Mouse (Mus musculus) CD8-positive naive resting alpha-beta T cell, adult 2 months (primary cell): Measurements from ENCODE around the gene Kdm8.
A peak's percentile ranks its signal among the peaks of the same experiment; 100 is the strongest.

ENCODE experiments used
- DNase-seq, 2 experiments: peaks; one replicate each; pipeline ENCODE4 v3.0.0; 2022; ENCODE audit warnings: low read depth in 2 of 2, low spot score in 2 of 2

Kdm8 gene

DNA sequence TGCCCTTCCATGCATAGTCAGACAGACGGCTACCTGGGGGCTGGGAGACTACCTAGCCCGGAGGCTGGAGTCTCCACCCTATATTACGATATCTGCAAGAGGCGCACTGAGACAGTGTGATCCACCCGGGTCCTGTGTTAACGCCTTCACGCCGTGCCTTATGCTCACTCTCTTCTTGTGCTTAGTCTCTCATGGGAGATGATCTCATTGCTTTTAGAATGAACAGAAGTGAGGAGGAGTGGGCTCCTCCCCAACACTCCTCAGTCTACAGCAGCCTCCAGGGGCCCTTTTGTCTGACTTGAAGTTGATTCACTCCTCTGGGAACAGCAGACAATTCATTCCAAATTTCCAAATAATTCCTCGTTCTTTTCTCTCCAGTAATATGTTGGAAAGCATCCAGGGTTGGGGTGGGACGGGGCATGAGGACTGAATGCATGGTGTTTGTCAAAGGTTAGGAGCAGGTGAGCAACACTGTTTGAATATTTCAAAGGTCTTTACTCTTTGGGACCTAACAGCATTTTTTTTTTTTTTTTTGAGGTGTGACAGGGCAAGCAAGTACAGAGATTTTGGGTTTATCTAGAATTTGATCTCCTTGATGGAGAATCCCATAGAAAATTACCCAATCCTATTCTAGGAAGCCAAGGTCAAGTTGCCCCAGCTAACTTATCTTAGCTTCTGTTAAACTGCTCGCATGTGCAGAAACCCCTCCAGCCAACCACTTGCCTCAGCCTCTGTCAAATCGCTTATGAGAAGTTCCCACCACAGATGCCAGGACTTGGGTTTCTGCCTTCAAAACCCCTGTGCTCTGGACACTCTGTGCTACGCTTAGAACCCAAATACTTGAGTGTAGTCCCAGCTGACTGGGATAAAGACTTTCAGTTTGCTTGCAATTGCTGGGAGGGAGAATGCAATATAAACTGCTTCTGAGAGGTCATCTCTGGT, 55.7 kb downstream of the Kdm8 start:
- DNase-seq: no peak

DNA sequence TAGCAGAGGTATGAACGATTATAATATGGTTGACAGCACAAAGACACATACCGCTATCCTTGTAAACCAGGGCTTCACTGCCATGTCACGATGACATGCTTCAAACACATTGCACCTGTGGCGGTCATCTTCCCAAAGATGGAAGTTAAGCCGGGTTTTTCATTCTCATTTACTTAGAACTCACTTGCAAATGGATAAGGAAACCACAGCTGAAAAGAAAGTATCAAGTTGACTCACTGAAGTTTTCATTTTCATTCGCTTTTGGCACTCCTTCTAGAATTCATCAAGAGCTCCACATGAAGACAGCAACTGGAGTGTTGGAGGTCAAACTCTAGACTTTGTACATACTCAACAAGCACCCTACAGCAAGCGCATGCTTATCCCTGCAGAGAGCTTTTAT, 56.4 kb downstream of the Kdm8 start:
- no peak for DNase-seq

- no peak for DNase-seq
Measured at GRCm38 (mm10) chr7:125503374-125504092, 59.1 kb downstream of the Kdm8 start.

DNA sequence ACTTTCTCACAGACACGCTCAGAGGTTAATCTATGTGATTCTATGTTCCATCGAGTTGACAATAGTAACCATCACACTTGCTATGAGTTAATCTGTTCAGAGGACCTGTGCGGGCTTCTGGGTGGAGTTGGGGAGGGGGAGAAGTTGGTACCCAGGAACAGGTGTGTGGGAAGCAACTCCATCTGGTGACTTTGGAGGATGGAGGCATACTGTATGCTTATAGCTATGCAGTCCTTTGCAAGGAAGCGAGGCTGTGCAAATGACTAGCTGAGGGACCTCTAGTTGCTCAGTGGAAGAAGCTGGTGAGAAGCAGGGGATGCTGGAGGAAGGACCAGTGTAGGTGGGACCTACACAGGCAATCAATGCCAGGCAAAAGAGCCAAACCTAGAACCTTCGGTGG, 60.1 kb downstream of the Kdm8 start:
- DNase-seq: no peak

GRCm38 (mm10) chr7:125505568-125505967, 61.1 kb downstream of the Kdm8 start:
- no peak for DNase-seq

- DNase-seq: peak; percentile 56 to 58
Measured at GRCm38 (mm10) chr7:125507279-125507678, 62.8 kb downstream of the Kdm8 start.

DNA sequence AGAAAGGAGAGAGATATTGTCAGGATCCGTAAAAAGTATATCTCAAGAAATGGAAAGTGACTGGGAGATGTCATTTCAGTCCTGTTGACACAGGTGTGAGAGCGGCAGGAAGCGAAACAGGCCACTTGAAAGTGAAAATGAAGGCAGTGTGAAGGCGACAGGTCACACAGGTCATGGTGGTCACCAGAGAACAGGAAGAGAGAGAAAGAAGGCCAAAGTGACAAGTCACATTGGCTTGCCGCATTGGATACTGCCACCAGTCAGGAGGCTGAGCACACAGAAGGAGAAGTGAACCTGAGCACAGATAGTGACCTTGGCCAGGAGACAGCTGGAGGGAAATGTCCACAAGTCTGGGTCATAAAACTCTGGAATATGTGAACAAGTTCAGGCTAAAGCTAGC, 67.0 kb downstream of the Kdm8 start:
- DNase-seq: no peak

DNA sequence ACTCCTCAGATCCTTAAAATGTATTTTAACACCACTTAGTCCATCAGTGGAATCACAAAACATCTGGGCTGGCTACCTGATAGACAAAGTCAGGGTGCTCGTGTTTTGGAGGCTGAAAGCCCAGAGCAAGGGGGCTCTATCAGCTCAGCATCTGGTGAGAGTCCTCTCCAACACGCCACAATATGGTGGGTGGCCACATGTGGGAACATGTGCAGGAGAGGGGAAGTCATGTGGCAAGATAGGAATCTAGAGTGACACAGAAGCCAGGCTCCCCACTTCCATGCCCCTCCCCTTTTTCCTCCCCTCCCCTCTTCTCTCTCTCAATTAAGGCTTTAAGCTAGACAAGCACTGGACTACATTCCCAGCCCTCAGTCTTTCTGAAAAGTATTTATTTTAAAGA, 67.4 kb downstream of the Kdm8 start:
- no peak for DNase-seq
